Mouse (Mus musculus): Measurements from ENCODE around the gene Pbx2. TPM values are rescaled to one million over a fixed set of nuclear protein-coding genes. Genes with fewer than 3 reads are reported as not detected.

Gene Pbx2
- polyA plus RNA-seq, 1 experiment from 2014 or later: 9.4 TPM

- H3K4me2 ChIP-seq (ENCODE audit: low read length): peak within 1 kb of the TSS; percentile 94
- peak within 1 kb of the TSS; percentile 85 for H3K27ac ChIP-seq (ENCODE audit: low read length)
- peaks cover 40% of the 10 kb centered on the region for H3K4me1 ChIP-seq (ENCODE audit: control insufficient read depth, insufficient read depth, low read length)
- H3K9ac ChIP-seq (ENCODE audit: low read depth, low read length): peak within 1 kb of the TSS; percentile 98
- peak within 1 kb of the TSS; percentile 88 for H3K4me3 ChIP-seq (ENCODE audit: low read depth, low read length)
- no peaks in the 10 kb centered on the region for H3K27me3 ChIP-seq (ENCODE audit: control insufficient read depth, insufficient read depth, low read depth, low read length)
- 0% methylated on average over 34 of the region's 35 CpGs for WGBS
- H3K9me3 ChIP-seq (replicated peaks; ENCODE audit: control insufficient read depth, low read length, poor library complexity, severe bottlenecking): no peaks in the 10 kb centered on the region
- peak; percentile 89 for ATAC-seq
- H3K36me3 ChIP-seq (ENCODE audit: control insufficient read depth, insufficient read depth, low read length): peaks cover 7% of the 10 kb centered on the region
These were observed 13.0 kb downstream of the Pbx2 start, which contains the start of gene Agpat1 for GRCm38 (mm10) chr17:34604061-34604508. TSS of gene Agpat1 (plus strand) at chr17:34604262.

- peaks cover 7% of the 10 kb centered on the region for H3K36me3 ChIP-seq (ENCODE audit: control insufficient read depth, insufficient read depth, low read length)
- 19% methylated on average over 24 of the region's 24 CpGs for WGBS
- H3K4me1 ChIP-seq (ENCODE audit: control insufficient read depth, insufficient read depth, low read length): peaks cover 41% of the 10 kb centered on the region
- no peaks in the 10 kb centered on the region for H3K27me3 ChIP-seq (ENCODE audit: control insufficient read depth, insufficient read depth, low read depth, low read length)
- H3K4me3 ChIP-seq (ENCODE audit: low read depth, low read length): peak overlapping the region; percentile 88
- ATAC-seq: no peak
- no peaks in the 10 kb centered on the region for H3K9me3 ChIP-seq (replicated peaks; ENCODE audit: control insufficient read depth, low read length, poor library complexity, severe bottlenecking)
- H3K9ac ChIP-seq (ENCODE audit: low read depth, low read length): peak overlapping the region; percentile 98
- H3K4me2 ChIP-seq (ENCODE audit: low read length): peak overlapping the region; percentile 94
- H3K27ac ChIP-seq (ENCODE audit: low read length): peak overlapping the region; percentile 79
These were observed 13.6 kb downstream of the Pbx2 start for GRCm38 (mm10) chr17:34604511-34605237.

GRCm38 (mm10) chr17:34605609-34606008, 14.5 kb downstream of the Pbx2 start:
- peaks cover 7% of the 10 kb centered on the region for H3K36me3 ChIP-seq (ENCODE audit: control insufficient read depth, insufficient read depth, low read length)
- WGBS: under 1% methylated on average over 30 of the region's 30 CpGs
- H3K27me3 ChIP-seq (ENCODE audit: control insufficient read depth, insufficient read depth, low read depth, low read length): no peaks in the 10 kb centered on the region
- H3K4me3 ChIP-seq (ENCODE audit: low read depth, low read length): peak overlapping the region; percentile 88
- H3K4me1 ChIP-seq (ENCODE audit: control insufficient read depth, insufficient read depth, low read length): peaks cover 41% of the 10 kb centered on the region
- peak overlapping the region; percentile 94 for H3K4me2 ChIP-seq (ENCODE audit: low read length)
- H3K9ac ChIP-seq (ENCODE audit: low read depth, low read length): peak overlapping the region; percentile 98
- no peaks in the 10 kb centered on the region for H3K9me3 ChIP-seq (replicated peaks; ENCODE audit: control insufficient read depth, low read length, poor library complexity, severe bottlenecking)
- ATAC-seq: peak; percentile 41
- H3K27ac ChIP-seq (ENCODE audit: low read length): peak overlapping the region; percentile 79

GRCm38 (mm10) chr17:34606186-34607039, 15.3 kb downstream of the Pbx2 start:
- Histone ChIP-seq H3K9ac (ENCODE audit: low read depth, low read length) (peak overlapping the region; percentile 98), H3K27ac (ENCODE audit: low read length) (peak overlapping the region; percentile 79), H3K4me1 (ENCODE audit: control insufficient read depth, insufficient read depth, low read length) (peaks cover 41% of the 10 kb centered on the region), H3K4me2 (ENCODE audit: low read length) (peak overlapping the region; percentile 94), H3K4me3 (ENCODE audit: low read depth, low read length) (peak overlapping the region; percentile 88), H3K36me3 (ENCODE audit: control insufficient read depth, insufficient read depth, low read length) (peaks cover 5% of the 10 kb centered on the region), H3K9me3 (replicated peaks; ENCODE audit: control insufficient read depth, low read length, poor library complexity, severe bottlenecking) (no peaks in the 10 kb centered on the region), H3K27me3 (ENCODE audit: control insufficient read depth, insufficient read depth, low read depth, low read length) (no peaks in the 10 kb centered on the region)
- 19% methylated on average over 30 of the region's 32 CpGs for WGBS
- no peak for ATAC-seq

- Histone ChIP-seq H3K4me3 (ENCODE audit: low read depth, low read length) (no peak overlapping the region), H3K27ac (ENCODE audit: low read length) (no peak overlapping the region), H3K27me3 (ENCODE audit: control insufficient read depth, insufficient read depth, low read depth, low read length) (no peaks in the 10 kb centered on the region), H3K36me3 (ENCODE audit: control insufficient read depth, insufficient read depth, low read length) (peaks cover 18% of the 10 kb centered on the region), H3K4me2 (ENCODE audit: low read length) (no peak overlapping the region), H3K4me1 (ENCODE audit: control insufficient read depth, insufficient read depth, low read length) (peaks cover 34% of the 10 kb centered on the region), H3K9me3 (replicated peaks; ENCODE audit: control insufficient read depth, low read length, poor library complexity, severe bottlenecking) (no peaks in the 10 kb centered on the region), H3K9ac (ENCODE audit: low read depth, low read length) (no peak overlapping the region)
- no peak for ATAC-seq
- 90% methylated on average over 7 of the region's 7 CpGs for WGBS
These were observed 16.9 kb downstream of the Pbx2 start for GRCm38 (mm10) chr17:34607997-34608396.

- Histone ChIP-seq H3K4me3 (ENCODE audit: low read depth, low read length) (no peak overlapping the region), H3K9ac (ENCODE audit: low read depth, low read length) (no peak overlapping the region), H3K27me3 (ENCODE audit: control insufficient read depth, insufficient read depth, low read depth, low read length) (no peaks in the 10 kb centered on the region), H3K27ac (ENCODE audit: low read length) (no peak overlapping the region), H3K4me1 (ENCODE audit: control insufficient read depth, insufficient read depth, low read length) (peaks cover 26% of the 10 kb centered on the region), H3K4me2 (ENCODE audit: low read length) (no peak overlapping the region), H3K36me3 (ENCODE audit: control insufficient read depth, insufficient read depth, low read length) (peaks cover 21% of the 10 kb centered on the region), H3K9me3 (replicated peaks; ENCODE audit: control insufficient read depth, low read length, poor library complexity, severe bottlenecking) (no peaks in the 10 kb centered on the region)
- WGBS: 95% methylated on average over 8 of the region's 8 CpGs
- ATAC-seq: no peak
These were observed 20.0 kb downstream of the Pbx2 start for GRCm38 (mm10) chr17:34611050-34611449.

GRCm38 (mm10) chr17:34613054-34613645, 22.1 kb downstream of the Pbx2 start:
- Histone ChIP-seq H3K4me3 (ENCODE audit: low read depth, low read length) (no peak overlapping the region), H3K36me3 (ENCODE audit: control insufficient read depth, insufficient read depth, low read length) (peaks cover 23% of the 10 kb centered on the region), H3K4me1 (ENCODE audit: control insufficient read depth, insufficient read depth, low read length) (peaks cover 10% of the 10 kb centered on the region), H3K27me3 (ENCODE audit: control insufficient read depth, insufficient read depth, low read depth, low read length) (no peaks in the 10 kb centered on the region), H3K4me2 (ENCODE audit: low read length) (no peak overlapping the region), H3K9ac (ENCODE audit: low read depth, low read length) (no peak overlapping the region), H3K27ac (ENCODE audit: low read length) (no peak overlapping the region), H3K9me3 (replicated peaks; ENCODE audit: control insufficient read depth, low read length, poor library complexity, severe bottlenecking) (no peaks in the 10 kb centered on the region)
- WGBS: 86% methylated on average over 11 of the region's 11 CpGs
- ATAC-seq: no peak

GRCm38 (mm10) chr17:34613830-34614229, 22.8 kb downstream of the Pbx2 start:
- no peaks in the 10 kb centered on the region for H3K27me3 ChIP-seq (ENCODE audit: control insufficient read depth, insufficient read depth, low read depth, low read length)
- H3K36me3 ChIP-seq (ENCODE audit: control insufficient read depth, insufficient read depth, low read length): peaks cover 23% of the 10 kb centered on the region
- H3K4me2 ChIP-seq (ENCODE audit: low read length): no peak overlapping the region
- no peak overlapping the region for H3K9ac ChIP-seq (ENCODE audit: low read depth, low read length)
- H3K27ac ChIP-seq (ENCODE audit: low read length): no peak overlapping the region
- no peak overlapping the region for H3K4me3 ChIP-seq (ENCODE audit: low read depth, low read length)
- ATAC-seq: no peak
- 88% methylated on average over 10 of the region's 10 CpGs for WGBS
- no peaks in the 10 kb centered on the region for H3K9me3 ChIP-seq (replicated peaks; ENCODE audit: control insufficient read depth, low read length, poor library complexity, severe bottlenecking)
- peaks cover 4% of the 10 kb centered on the region; the same call in 1 of the 2 replicates for H3K4me1 ChIP-seq (ENCODE audit: control insufficient read depth, insufficient read depth, low read length)

Data from midbrain, embryonic 16.5 days (tissue).